Mouse (Mus musculus): Measurements from ENCODE around the gene Gbx1. TPM values are rescaled to one million over a fixed set of nuclear protein-coding genes. Genes with fewer than 3 reads are reported as not detected.

The Gbx1 gene
- polyA plus RNA-seq, 1 experiment: 0.42 TPM

DNA sequence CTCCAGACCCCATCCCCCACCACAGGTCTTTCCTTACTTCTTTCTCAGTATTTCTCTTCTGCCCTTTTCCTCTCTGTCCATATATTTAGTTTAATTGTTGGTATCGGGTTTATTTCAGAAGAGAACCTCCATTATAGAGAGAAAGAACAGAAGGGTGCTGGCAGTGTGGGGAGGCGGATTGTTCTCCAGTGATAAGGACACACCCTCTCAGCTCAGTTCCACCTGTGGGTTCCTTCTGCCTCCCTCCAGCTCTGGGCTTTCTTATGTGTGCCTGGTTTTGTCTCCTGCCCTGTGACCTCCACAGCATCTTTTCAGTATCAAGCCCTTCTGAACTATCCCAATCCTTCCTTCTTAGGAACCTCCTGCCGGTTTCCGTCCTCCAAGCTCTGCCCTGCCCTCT lies 2.5 kb downstream of the Gbx1 start:
- no peak for TF ChIP-seq MYOD1 (IDR thresholded peaks at IDR 0.05; ENCODE audit: control insufficient read depth, insufficient read length, low read depth)
- no peak for TF ChIP-seq CEBPB (IDR thresholded peaks at IDR 0.05; ENCODE audit: low read depth)
- no peak for TF ChIP-seq FOSL1 (IDR thresholded peaks at IDR 0.05; ENCODE audit: insufficient read depth, low read length, poor library complexity, severe bottlenecking)
- H3K27me3 ChIP-seq (ENCODE audit: control insufficient read depth, insufficient read depth, insufficient read length): peaks cover 69% of the 10 kb centered on the region
- no peak overlapping the region for H3K4me3 ChIP-seq (ENCODE audit: insufficient read depth, poor library complexity, severe bottlenecking)
- H3K79me2 ChIP-seq (ENCODE audit: control insufficient read depth, insufficient read depth): no peaks in the 10 kb centered on the region
- H3ac ChIP-seq (ENCODE audit: control insufficient read depth, insufficient read length, low read depth): no peak overlapping the region
- no peaks in the 10 kb centered on the region for H3K79me3 ChIP-seq (ENCODE audit: low read depth)
- no peaks in the 10 kb centered on the region for H3K36me3 ChIP-seq (ENCODE audit: control insufficient read depth, insufficient read depth)

DNA sequence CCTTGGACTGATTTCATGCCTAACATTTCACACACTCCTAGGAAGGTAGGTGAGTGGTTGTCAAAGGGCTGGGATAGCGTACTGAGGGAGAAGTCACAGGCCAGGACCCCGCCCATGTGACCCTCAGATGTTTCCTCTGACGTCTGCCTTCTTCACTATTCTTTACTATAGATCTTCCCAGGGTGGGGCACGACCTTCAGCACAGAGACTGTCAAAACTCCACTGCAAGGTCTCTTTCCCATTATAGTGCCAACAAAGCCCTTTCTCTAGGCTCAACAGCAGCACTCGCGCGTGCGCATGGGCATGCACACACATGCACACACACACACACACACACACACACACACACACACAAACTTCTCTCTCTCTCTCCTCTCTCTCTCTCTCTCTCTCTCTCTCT lies 3.2 kb downstream of the Gbx1 start:
- no peak overlapping the region for H3ac ChIP-seq (ENCODE audit: control insufficient read depth, insufficient read length, low read depth)
- H3K79me2 ChIP-seq (ENCODE audit: control insufficient read depth, insufficient read depth): no peaks in the 10 kb centered on the region
- TF ChIP-seq USF1 (IDR thresholded peaks at IDR 0.05; ENCODE audit: low read depth) (no peak), MAX (IDR thresholded peaks at IDR 0.05) (no peak), CEBPB (IDR thresholded peaks at IDR 0.05; ENCODE audit: low read depth) (no peak), MYOG (IDR thresholded peaks at IDR 0.05; ENCODE audit: control insufficient read depth, extremely low read depth, insufficient read length) (no peak), CTCF (IDR thresholded peaks at IDR 0.05; ENCODE audit: control insufficient read depth, insufficient read depth, insufficient read length) (no peak), FOSL1 (IDR thresholded peaks at IDR 0.05; ENCODE audit: insufficient read depth, low read length, poor library complexity, severe bottlenecking) (no peak)
- no peak overlapping the region for H3K4me3 ChIP-seq (ENCODE audit: insufficient read depth, poor library complexity, severe bottlenecking)
- no peaks in the 10 kb centered on the region for H3K36me3 ChIP-seq (ENCODE audit: control insufficient read depth, insufficient read depth)
- H3K27me3 ChIP-seq (ENCODE audit: control insufficient read depth, insufficient read depth, insufficient read length): peaks cover 69% of the 10 kb centered on the region
- no peaks in the 10 kb centered on the region for H3K79me3 ChIP-seq (ENCODE audit: low read depth)

GRCm38 (mm10) chr5:24521366-24521765 lies 5.6 kb downstream of the Gbx1 start:
- Histone ChIP-seq H3K36me3 (ENCODE audit: control insufficient read depth, insufficient read depth) (no peaks in the 10 kb centered on the region), H3K4me3 (ENCODE audit: insufficient read depth, poor library complexity, severe bottlenecking) (no peak overlapping the region), H3ac (ENCODE audit: control insufficient read depth, insufficient read length, low read depth) (no peak overlapping the region), H3K79me2 (ENCODE audit: control insufficient read depth, insufficient read depth) (no peaks in the 10 kb centered on the region), H3K79me3 (ENCODE audit: low read depth) (no peaks in the 10 kb centered on the region), H3K27me3 (ENCODE audit: control insufficient read depth, insufficient read depth, insufficient read length) (peaks cover 47% of the 10 kb centered on the region)
- no peak for TF ChIP-seq MYOD1 (IDR thresholded peaks at IDR 0.05; ENCODE audit: control insufficient read depth, insufficient read length, low read depth)
- no peak for TF ChIP-seq MYOG (IDR thresholded peaks at IDR 0.05; ENCODE audit: control insufficient read depth, extremely low read depth, insufficient read length)
- TF ChIP-seq USF1 (IDR thresholded peaks at IDR 0.05; ENCODE audit: low read depth): no peak
- TF ChIP-seq CEBPB (IDR thresholded peaks at IDR 0.05; ENCODE audit: low read depth): no peak
- no peak for TF ChIP-seq MAX (IDR thresholded peaks at IDR 0.05)

- Histone ChIP-seq H3K79me3 (ENCODE audit: low read depth) (no peaks in the 10 kb centered on the region), H3K27me3 (ENCODE audit: control insufficient read depth, insufficient read depth, insufficient read length) (no peaks in the 10 kb centered on the region), H3K79me2 (ENCODE audit: control insufficient read depth, insufficient read depth) (no peaks in the 10 kb centered on the region), H3K36me3 (ENCODE audit: control insufficient read depth, insufficient read depth) (no peaks in the 10 kb centered on the region), H3K4me3 (ENCODE audit: insufficient read depth, poor library complexity, severe bottlenecking) (no peak overlapping the region), H3ac (ENCODE audit: control insufficient read depth, insufficient read length, low read depth) (no peak overlapping the region)
- TF ChIP-seq CEBPB (IDR thresholded peaks at IDR 0.05; ENCODE audit: low read depth) (no peak), MYOG (IDR thresholded peaks at IDR 0.05; ENCODE audit: control insufficient read depth, extremely low read depth, insufficient read length) (no peak), CTCF (IDR thresholded peaks at IDR 0.05; ENCODE audit: control insufficient read depth, insufficient read depth, insufficient read length) (no peak), FOSL1 (IDR thresholded peaks at IDR 0.05; ENCODE audit: insufficient read depth, low read length, poor library complexity, severe bottlenecking) (no peak), MYOD1 (IDR thresholded peaks at IDR 0.05; ENCODE audit: control insufficient read depth, insufficient read length, low read depth) (no peak), USF1 (IDR thresholded peaks at IDR 0.05; ENCODE audit: low read depth) (no peak), MAX (IDR thresholded peaks at IDR 0.05) (no peak)
These were observed 14.7 kb downstream of the Gbx1 start for GRCm38 (mm10) chr5:24512271-24512670.

GRCm38 (mm10) chr5:24510635-24511034 lies 16.4 kb downstream of the Gbx1 start:
- Histone ChIP-seq H3K79me2 (ENCODE audit: control insufficient read depth, insufficient read depth) (no peaks in the 10 kb centered on the region), H3K79me3 (ENCODE audit: low read depth) (no peaks in the 10 kb centered on the region), H3K27me3 (ENCODE audit: control insufficient read depth, insufficient read depth, insufficient read length) (no peaks in the 10 kb centered on the region), H3K36me3 (ENCODE audit: control insufficient read depth, insufficient read depth) (no peaks in the 10 kb centered on the region), H3ac (ENCODE audit: control insufficient read depth, insufficient read length, low read depth) (no peak overlapping the region), H3K4me3 (ENCODE audit: insufficient read depth, poor library complexity, severe bottlenecking) (no peak overlapping the region)
- TF ChIP-seq MYOD1 (IDR thresholded peaks at IDR 0.05; ENCODE audit: control insufficient read depth, insufficient read length, low read depth) (no peak), USF1 (IDR thresholded peaks at IDR 0.05; ENCODE audit: low read depth) (no peak), MAX (IDR thresholded peaks at IDR 0.05) (no peak), CTCF (IDR thresholded peaks at IDR 0.05; ENCODE audit: control insufficient read depth, insufficient read depth, insufficient read length) (peak; percentile 10)

DNA sequence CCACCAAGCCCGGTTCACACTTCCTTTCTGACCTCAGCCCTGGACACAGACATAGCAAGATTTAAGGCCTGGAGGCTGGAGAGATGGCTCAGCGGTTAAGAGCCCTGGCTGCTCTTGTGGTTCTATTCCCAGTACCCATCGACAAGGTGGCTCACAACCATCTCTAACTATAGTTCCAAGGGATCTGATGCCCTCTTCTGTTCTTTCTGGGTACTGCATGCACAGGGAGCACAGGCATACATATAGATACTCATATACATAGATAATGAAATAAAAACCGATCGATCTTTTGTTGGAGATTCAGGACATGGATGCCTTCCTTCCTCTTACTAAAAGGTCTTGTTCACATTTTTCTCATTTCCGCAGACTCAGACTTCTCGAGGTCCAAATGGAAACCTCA lies 18.6 kb downstream of the Gbx1 start:
- Histone ChIP-seq H3K36me3 (ENCODE audit: control insufficient read depth, insufficient read depth) (no peaks in the 10 kb centered on the region), H3ac (ENCODE audit: control insufficient read depth, insufficient read length, low read depth) (no peak overlapping the region), H3K27me3 (ENCODE audit: control insufficient read depth, insufficient read depth, insufficient read length) (no peaks in the 10 kb centered on the region), H3K79me2 (ENCODE audit: control insufficient read depth, insufficient read depth) (no peaks in the 10 kb centered on the region), H3K4me3 (ENCODE audit: insufficient read depth, poor library complexity, severe bottlenecking) (no peak overlapping the region), H3K79me3 (ENCODE audit: low read depth) (no peaks in the 10 kb centered on the region)
- TF ChIP-seq FOSL1 (IDR thresholded peaks at IDR 0.05; ENCODE audit: insufficient read depth, low read length, poor library complexity, severe bottlenecking): no peak
- TF ChIP-seq CTCF (IDR thresholded peaks at IDR 0.05; ENCODE audit: control insufficient read depth, insufficient read depth, insufficient read length): no peak

All from C2C12 (cell line).